Mouse (Mus musculus) heart, adult 9 months (tissue): ENCODE measurements around the gene Nmrk1.

Source experiments
- DNase-seq, 2 experiments: peaks; one replicate each; pipeline ENCODE4 v3.0.0; 2022; ENCODE audit warnings: low spot score in 2 of 2

Gene Nmrk1

DNA sequence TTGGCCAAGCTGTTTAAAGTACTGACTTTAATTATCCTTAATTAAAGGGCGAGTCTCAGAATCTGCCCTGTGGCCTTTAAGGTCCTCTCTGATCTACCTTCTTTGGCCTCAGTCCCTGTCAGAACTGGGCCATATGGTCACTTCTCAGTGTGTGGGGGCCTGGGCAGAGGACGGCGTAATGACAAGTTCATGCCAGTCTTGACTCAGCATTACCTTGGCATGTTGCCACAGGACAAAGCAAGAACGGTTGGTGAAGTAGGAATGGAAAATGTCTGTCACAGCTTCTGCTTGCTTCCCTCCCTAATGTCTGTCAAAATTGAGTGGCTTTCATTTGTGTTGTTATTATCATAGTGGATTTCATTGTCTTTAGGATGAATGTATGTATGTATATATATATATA lies 20.8 kb downstream of the Nmrk1 start:
- no peak for DNase-seq

DNA sequence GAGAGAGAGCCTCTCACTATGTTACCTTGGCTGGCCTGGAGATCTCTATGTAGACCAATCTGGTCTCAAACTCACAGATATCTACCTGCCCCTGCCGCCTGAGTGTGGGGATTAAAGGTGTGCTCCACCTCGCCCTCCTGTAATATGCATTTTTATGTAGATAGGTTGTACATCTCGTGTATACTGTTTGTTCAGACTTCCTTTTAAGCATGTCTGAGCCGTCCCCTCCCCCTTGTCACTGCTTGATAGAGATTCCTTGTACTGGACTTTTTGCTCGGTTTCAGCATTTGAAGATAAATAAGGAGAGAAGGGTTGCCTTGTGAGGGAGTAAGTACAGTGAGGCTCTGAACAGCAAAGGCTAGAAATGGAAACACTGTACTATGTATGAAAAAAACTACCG lies 21.3 kb downstream of the Nmrk1 start:
- no peak for DNase-seq

GRCm38 (mm10) chr19:18654330-18654729 lies 22.6 kb downstream of the Nmrk1 start:
- DNase-seq = no peak

DNA sequence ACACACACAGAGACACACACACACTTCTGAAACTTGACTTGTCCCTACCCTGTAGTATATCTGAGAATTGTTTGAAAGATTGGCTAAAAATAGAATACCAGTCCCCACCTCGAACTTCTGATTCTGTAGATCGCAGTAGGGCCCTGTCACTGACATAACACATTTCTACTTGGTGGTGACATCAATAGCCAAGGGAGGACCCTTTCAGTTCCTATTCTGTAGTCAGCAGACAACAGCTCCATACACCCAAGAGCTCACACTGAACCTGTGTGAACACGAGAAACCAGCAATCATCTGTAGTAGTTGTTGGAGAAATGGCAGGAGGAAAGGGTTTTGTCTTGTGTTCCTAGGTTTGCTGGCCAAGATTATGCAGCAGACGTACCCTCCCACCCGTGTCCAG lies 23.2 kb downstream of the Nmrk1 start:
- DNase-seq = no peak

DNA sequence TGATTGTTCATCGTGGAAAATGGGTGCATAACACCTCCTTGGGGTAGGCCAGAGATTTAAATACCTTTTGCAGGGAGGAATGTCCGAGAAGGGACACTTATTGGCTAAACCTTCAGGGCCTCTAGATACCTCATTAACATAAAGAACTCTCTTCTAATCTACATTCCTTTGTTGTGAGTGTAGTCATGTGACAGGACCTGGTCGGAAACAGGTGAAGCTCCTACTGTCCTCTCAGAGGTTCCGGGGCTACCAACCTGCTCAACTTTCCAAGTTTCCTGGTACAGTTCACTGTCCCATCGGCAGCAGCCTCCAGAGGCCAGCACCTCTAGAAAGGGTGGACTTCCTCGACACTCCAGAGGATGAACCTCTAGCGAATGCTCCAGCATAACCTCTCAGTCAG lies 24.2 kb downstream of the Nmrk1 start:
- no peak for DNase-seq

DNA sequence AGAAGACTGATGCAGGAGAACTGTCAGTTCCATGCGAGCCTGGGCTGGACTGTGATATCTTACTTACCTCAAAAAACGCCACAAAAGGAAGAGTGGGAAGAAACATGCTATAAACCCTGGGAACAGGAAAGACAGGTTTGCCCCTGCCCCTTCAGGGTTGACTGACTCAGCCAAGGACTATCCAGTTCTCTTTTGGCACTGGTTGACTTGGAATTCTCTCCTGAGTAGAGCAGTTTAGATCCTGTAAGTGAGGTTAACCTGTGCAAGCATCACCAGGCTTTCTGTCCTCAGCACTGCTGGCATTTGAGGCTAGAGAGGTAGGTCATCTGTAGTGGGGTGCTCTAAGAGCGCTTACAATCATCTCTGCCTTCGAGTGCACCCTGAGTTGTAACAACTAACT lies 26.7 kb downstream of the Nmrk1 start:
- DNase-seq = no peak

DNA sequence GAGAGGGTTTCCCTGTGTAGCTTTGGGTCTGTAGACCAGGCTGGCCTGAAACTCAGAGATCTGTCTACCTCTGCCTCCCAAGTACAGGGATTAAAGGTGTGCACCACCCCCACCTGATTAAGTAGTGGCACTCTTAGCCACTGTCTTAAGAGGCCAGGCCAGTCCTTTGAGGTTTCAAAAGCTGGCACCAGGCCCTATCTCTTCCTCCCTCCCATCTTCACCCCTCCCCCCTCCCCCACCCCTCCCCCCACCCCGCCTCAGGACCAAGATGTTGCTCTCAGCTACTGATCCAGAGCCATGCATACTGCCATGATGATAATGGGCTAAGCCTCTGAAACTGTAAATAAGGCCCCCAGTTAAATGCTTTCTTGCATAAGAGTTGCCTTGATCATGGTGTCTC lies 27.6 kb downstream of the Nmrk1 start:
- DNase-seq = no peak

DNA sequence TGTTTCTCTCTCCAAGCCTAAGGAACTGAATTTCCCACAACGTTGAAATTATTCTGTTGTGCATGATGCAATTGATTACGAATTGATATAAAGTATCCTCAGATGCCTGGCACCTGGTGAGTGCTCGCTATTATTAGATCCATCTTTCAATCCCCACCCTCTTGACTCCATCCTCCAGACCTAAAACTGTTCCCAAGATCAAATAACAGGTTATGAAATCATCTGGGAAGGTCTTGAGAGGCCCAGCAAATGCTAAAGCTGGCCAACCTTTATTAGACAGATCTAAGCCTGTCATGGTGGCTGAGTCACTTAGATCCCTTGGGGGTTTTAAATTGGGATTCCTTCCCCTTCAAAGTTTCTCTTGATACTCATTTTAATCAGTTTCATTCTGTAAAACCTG lies 28.7 kb downstream of the Nmrk1 start:
- DNase-seq = no peak

DNA sequence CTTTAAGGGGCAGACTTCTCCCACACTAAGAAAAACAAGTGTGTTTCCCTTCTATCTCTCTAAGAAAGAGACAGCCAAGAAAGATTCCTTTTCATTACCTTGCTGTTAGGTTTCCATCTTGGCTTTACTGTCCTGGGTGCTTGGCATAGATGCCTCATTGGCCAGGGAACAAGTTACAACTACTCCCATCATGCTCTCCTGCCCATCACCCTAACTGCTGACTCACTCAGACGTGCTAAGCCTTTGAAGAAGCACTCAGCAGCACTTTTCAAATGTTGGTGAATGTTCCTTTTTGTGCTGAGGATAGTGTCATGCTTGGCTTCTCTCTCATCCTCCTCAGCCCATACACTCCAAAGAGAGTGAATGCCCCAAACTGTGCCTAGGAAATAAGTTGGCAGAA lies 29.9 kb downstream of the Nmrk1 start:
- no peak for DNase-seq

- DNase-seq = no peak
Observed at GRCm38 (mm10) chr19:18663904-18664303, 32.2 kb downstream of the Nmrk1 start.

DNA sequence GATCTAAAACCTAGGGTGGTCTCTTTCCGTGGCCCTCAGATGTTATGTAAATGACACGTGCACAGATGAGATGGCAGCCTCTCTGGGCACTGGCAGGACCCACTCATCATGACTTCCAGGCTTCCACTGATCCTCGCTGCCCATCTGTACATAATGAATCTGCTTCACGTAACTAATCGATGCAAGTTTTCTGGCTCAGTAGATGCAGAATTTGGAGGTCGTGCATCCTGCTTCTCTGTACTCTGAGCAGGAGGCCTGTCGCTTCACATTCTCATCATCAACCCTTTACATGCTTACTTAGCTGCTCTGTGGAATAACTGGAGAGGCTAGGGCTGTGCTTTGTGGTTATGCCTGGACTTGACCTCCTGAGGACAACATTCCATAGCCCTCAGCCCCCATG lies 35.2 kb downstream of the Nmrk1 start:
- DNase-seq = no peak

DNA sequence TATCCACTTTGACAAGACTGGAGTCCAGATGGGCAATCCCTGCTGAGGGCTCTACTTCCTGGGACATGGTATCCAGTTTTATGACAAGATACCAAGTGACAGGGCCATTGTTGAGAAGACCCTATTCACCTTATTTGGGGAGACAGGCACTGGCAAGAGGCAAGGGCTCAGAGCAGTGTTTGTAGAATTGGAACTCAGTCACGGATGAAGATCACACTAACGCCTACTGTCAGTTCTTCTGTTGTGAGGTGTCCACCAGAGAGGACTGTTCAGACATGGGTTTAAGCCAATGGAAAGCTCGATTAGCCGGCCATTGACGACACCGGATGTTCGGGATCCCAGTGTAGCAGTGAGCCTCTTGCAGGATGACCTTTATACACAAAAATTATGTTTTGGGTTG lies 37.8 kb downstream of the Nmrk1 start:
- no peak for DNase-seq

DNA sequence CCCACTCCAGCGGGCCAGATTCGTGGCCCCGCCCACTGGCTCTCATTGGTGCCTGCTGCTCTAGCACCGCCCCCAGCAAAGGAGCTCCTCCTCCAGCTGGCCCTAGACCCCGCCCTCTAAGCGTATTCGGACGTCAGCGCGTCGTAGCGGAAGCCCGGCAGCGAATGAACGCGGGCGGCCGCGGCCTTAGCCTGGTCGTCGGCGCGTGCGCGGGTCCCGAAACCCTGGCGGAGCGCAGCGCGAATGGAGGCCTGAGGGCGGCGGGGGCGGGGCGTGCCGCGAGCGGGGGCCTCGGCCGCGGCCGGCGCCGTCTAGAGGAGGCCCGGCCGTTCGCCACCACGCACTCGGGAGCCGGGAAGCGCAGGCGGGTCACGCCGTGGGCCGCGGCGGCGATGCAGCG lies 38.9 kb downstream of the Nmrk1 start, which contains the start of gene Carnmt1:
Gene Carnmt1 (plus strand): TSS at position 157 of the 400 bp plus-strand sequence.
- peak; percentile 98 to 99 for DNase-seq

DNA sequence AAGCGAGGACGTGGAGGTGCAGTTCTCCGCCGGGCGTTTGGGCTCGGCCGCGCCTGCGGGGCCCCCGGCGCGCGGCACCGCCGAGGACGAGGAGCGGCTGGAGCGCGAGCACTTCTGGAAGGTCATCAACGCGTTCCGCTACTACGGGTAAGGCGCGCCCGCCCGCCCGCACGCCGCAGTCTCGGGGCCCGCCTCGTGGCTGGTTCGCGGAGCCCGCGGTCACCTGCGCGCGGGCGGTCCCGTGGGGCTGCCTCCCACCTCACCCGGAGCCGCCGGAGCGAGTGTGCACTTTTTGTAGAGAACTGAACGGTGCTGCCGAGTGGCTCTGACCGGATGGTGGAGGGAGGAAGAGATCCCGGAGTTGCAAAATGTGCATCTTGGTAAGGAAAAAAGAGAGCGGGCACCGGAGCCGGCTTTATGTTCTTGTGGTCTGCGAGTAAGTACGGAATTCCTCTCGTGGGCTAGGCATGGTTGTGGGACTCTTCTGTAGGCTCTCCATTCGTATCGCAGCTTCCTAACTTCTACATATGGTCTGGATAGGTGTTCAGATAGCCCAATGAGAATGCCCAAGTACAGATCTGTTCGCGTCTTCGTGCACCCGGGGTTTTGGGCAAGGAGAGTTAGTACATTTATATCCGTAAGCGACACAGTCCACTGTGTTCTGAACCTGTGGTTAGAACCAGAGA lies 39.4 kb downstream of the Nmrk1 start:
- peak; percentile 23 to 35 for DNase-seq

DNA sequence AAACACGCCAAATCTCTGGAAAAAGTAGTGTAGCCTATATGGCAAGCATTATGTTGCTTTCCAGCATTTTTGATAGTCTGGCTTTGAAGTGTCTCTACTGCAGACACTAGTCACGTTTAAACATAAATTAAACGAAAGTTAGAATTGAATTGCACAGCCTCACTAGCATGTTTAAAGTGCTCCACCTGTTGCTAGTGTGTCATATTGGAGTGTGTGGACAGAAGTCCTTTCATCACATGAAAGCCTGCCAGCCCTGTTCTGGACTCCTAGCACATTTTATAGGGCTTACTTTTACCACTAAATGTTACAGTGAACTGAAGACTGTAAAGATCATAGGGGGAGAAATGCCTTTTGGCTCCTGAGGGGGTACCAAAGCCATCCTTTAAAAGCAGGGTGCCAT lies 40.7 kb downstream of the Nmrk1 start:
- DNase-seq = no peak

- DNase-seq = no peak
Observed at GRCm38 (mm10) chr19:18673116-18673515, 41.4 kb downstream of the Nmrk1 start.

DNA sequence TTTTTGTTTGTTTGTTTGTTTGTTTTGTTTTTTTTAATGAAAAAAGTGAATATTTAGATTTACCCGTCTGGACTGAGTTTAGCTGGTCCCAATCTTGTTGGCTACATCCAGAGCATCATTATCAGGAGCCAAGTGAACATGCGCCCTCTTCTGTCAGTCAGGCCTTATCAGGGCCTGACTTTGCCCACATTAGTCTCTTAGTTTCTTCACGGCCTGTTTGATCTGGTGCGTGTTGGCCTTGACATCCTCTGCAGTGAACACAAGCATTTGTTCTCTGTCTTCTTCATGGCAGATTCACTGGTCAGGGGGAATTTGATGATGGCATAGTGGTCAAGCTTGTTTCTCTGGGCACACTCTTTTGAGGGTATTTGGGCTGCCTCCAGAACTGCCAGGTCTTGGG lies 50.4 kb downstream of the Nmrk1 start:
- no peak for DNase-seq

DNA sequence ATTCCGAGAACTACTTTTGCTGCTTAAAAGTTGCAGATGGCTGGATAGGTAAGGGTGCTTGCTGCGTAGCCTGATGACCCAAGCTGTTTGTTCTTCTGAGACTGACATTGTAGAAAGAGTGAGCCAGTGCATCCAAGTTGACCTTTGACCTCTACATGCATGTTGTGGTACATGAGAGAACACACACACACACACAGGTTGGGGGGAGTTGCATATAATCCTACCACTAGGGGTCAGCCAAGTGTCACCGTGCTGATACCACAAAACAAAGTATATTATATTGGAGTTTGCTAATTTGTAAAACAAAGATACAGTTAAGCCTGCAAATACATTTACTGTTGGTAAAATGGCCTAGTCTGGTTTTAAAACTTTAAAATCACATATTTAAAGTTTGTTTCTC lies 55.8 kb downstream of the Nmrk1 start:
- no peak for DNase-seq

- DNase-seq = no peak
Observed at GRCm38 (mm10) chr19:18692176-18692575, 60.4 kb downstream of the Nmrk1 start.

DNA sequence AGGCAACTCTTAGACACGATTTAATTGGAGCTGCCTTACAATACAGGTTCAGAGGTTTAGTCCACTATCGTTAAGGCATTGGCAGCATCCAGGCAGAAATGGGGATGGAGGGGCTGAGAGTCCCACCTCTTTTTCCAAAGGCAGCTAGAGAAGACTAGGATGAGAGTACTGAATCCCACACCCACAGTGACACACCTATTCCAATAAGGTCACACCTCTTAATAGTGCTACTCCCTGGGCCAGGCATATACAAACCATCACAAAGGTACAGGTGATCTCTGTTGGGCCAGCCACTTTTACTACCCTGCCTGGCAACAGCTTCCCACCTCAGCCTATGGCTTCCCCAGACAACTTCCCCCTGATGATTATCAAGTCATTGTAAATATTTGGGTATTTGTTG lies 61.0 kb downstream of the Nmrk1 start:
- no peak for DNase-seq

DNA sequence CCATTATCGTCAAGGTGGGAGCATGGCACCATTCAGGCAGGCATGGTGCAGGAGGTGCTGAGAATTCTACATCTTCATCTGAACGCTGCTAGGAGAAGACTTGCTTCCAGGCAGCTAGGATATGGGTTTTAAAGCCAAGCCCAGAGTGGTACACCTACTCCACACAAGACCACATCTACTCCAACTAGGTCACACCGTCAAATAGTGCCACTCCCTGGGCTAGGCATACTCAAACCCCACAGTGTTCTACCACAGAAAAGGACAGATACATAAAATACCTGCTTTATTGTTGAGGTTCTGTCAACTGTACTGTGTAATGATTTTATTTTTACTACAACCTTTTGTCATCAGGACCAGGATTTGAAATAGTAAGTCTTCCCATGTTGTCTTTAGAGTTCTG lies 63.4 kb downstream of the Nmrk1 start:
- no peak for DNase-seq

GRCm38 (mm10) chr19:18695552-18695951 lies 63.8 kb downstream of the Nmrk1 start:
- DNase-seq = no peak
